Mouse (Mus musculus) stomach, embryonic 14.5 days (tissue): ENCODE data around the gene Ppif. TPM values are rescaled to one million over a fixed set of nuclear protein-coding genes. Genes with fewer than 3 reads are reported as not detected.

Experiments
- ATAC-seq: fragments of 200-750 bp; cut with Nextera tagmentation; 2 replicates; pipeline ENCODE4 v1.8.0; 2017; ENCODE audit warnings: low read depth, moderate TSS enrichment; ENCODE audit not compliant: insufficient number of reproducible peaks, insufficient read depth, low FRiP score
- H3K27ac ChIP-seq: fragments of 300-500 bp; sonication (generic); 2 replicates; pipeline ENCODE4 v1.5.1; 2014; ENCODE audit warnings: mild to moderate bottlenecking, low read length, moderate library complexity, mixed read lengths
- H3K27me3 ChIP-seq: fragments of 300-500 bp; sonication (generic); 2 replicates; pipeline ENCODE4 v1.6.1; 2014; ENCODE audit warnings: low read length, control low read depth, mixed read lengths; ENCODE audit not compliant: control insufficient read depth, insufficient read depth
- H3K36me3 ChIP-seq: fragments of 300-500 bp; sonication (generic); 2 replicates; pipeline ENCODE4 v1.6.1; 2014; ENCODE audit warnings: mild to moderate bottlenecking, control low read depth, low read length, moderate library complexity, mixed read lengths; ENCODE audit not compliant: control insufficient read depth, insufficient read depth
- H3K4me1 ChIP-seq: fragments of 300-500 bp; sonication (generic); 2 replicates; pipeline ENCODE4 v1.6.1; 2014; ENCODE audit warnings: low read length, control low read depth, mixed read lengths; ENCODE audit not compliant: control insufficient read depth, insufficient read depth
- H3K4me2 ChIP-seq: fragments of 300-500 bp; sonication (generic); replicated peaks from 2 replicates; pipeline ENCODE4 v1.6.1; 2014; ENCODE audit warnings: low read depth, low read length, control low read depth
- H3K4me3 ChIP-seq: fragments of 300-500 bp; sonication (generic); 2 replicates; pipeline ENCODE4 v1.5.1; 2014; ENCODE audit warnings: low read depth, low read length, control low read depth
- H3K9ac ChIP-seq: fragments of 300-500 bp; sonication (generic); replicated peaks from 2 replicates; pipeline ENCODE4 v1.6.1; 2014; ENCODE audit warnings: low read depth, mild to moderate bottlenecking, control low read depth, low read length, moderate library complexity, mixed read lengths
- H3K9me3 ChIP-seq: fragments of 300-500 bp; sonication (generic); 2 replicates; pipeline ENCODE4 v1.6.1; 2016; ENCODE audit warnings: low read depth, low read length, control low read depth; ENCODE audit not compliant: control insufficient read depth
- WGBS: fragments of 180-500 bp; shearing (Covaris S2); extraction: QIAGEN DNeasy Blood & Tissue Kit; methylation state at CpG from one replicate; pipeline ENCODE4 v1.1.7; 2014; 5-methylcytosine and 5-hydroxymethylcytosine counted together
- polyA plus RNA-seq: library from polyadenylated mRNA; unstranded; fragments of >200 nt; fragmentation: Nextera tagmentation; extraction: Ambion mirVana; gene quantifications from 2 replicates; pipeline ENCODE4 v1.2.1, GENCODE M21; 2014

Gene Ppif
- polyA plus RNA-seq, 1 experiment from 2014 or later: 48.3 TPM

- WGBS: 58% methylated on average over 3 of the region's 3 CpGs
- H3K9ac ChIP-seq: no peak overlapping the region
- peaks cover 7% of the 10 kb centered on the region; the same call in 1 of the 2 replicates for H3K36me3 ChIP-seq
- no peak overlapping the region for H3K4me2 ChIP-seq
- H3K27ac ChIP-seq: peak overlapping the region; percentile 83
- H3K27me3 ChIP-seq: no peaks in the 10 kb centered on the region
- no peak overlapping the region for H3K4me3 ChIP-seq
- H3K9me3 ChIP-seq: no peaks in the 10 kb centered on the region
- H3K4me1 ChIP-seq: peaks cover 48% of the 10 kb centered on the region
- ATAC-seq: no peak
Measured at GRCm38 (mm10) chr14:25736140-25736539, 42.2 kb downstream of the Ppif start.

- no peaks in the 10 kb centered on the region for H3K9me3 ChIP-seq
- no peak overlapping the region for H3K4me3 ChIP-seq
- no peaks in the 10 kb centered on the region for H3K27me3 ChIP-seq
- no peak overlapping the region for H3K4me2 ChIP-seq
- no peak overlapping the region for H3K9ac ChIP-seq
- H3K27ac ChIP-seq: peak overlapping the region; percentile 83
- ATAC-seq: peak; percentile 64
- H3K4me1 ChIP-seq: peaks cover 48% of the 10 kb centered on the region
- peaks cover 7% of the 10 kb centered on the region; the same call in 1 of the 2 replicates for H3K36me3 ChIP-seq
- 26% methylated on average over 6 of the region's 6 CpGs for WGBS
Measured at GRCm38 (mm10) chr14:25736589-25736988, 42.6 kb downstream of the Ppif start.

- Histone ChIP-seq H3K9me3 (no peaks in the 10 kb centered on the region), H3K4me2 (peak overlapping the region; percentile 12; the same call in 1 of the 2 replicates), H3K4me3 (no peak overlapping the region), H3K27ac (peak overlapping the region; percentile 75; the same call in 1 of the 2 replicates), H3K9ac (no peak overlapping the region), H3K27me3 (no peaks in the 10 kb centered on the region), H3K36me3 (peaks cover 7% of the 10 kb centered on the region; the same call in 1 of the 2 replicates), H3K4me1 (peaks cover 48% of the 10 kb centered on the region)
- ATAC-seq: peak; percentile 16; the same call in 1 of the 2 replicates
- WGBS: 30% methylated on average over 14 of the region's 14 CpGs
Measured at GRCm38 (mm10) chr14:25738591-25739001, 44.6 kb downstream of the Ppif start.

- no peak overlapping the region for H3K4me3 ChIP-seq
- 82% methylated on average over 4 of the region's 4 CpGs for WGBS
- no peak overlapping the region for H3K27ac ChIP-seq
- no peak for ATAC-seq
- H3K9me3 ChIP-seq: no peaks in the 10 kb centered on the region
- no peaks in the 10 kb centered on the region for H3K27me3 ChIP-seq
- no peak overlapping the region for H3K4me2 ChIP-seq
- H3K36me3 ChIP-seq: peaks cover 7% of the 10 kb centered on the region; the same call in 1 of the 2 replicates
- H3K9ac ChIP-seq: no peak overlapping the region
- H3K4me1 ChIP-seq: peaks cover 41% of the 10 kb centered on the region
Measured at GRCm38 (mm10) chr14:25739957-25740565, 46.1 kb downstream of the Ppif start.

GRCm38 (mm10) chr14:25741211-25741610 is 47.3 kb downstream of the Ppif start:
- H3K4me1 ChIP-seq: peaks cover 30% of the 10 kb centered on the region
- H3K36me3 ChIP-seq: peaks cover 10% of the 10 kb centered on the region; the same call in 1 of the 2 replicates
- H3K4me3 ChIP-seq: no peak overlapping the region
- H3K9me3 ChIP-seq: no peaks in the 10 kb centered on the region
- H3K4me2 ChIP-seq: no peak overlapping the region
- 56% methylated on average over 3 of the region's 3 CpGs for WGBS
- H3K27me3 ChIP-seq: no peaks in the 10 kb centered on the region
- no peak overlapping the region for H3K27ac ChIP-seq
- no peak for ATAC-seq
- H3K9ac ChIP-seq: no peak overlapping the region

- Histone ChIP-seq H3K36me3 (peaks cover 10% of the 10 kb centered on the region; the same call in 1 of the 2 replicates), H3K27ac (no peak overlapping the region), H3K4me1 (peaks cover 23% of the 10 kb centered on the region), H3K27me3 (no peaks in the 10 kb centered on the region), H3K9ac (no peak overlapping the region), H3K4me3 (no peak overlapping the region), H3K9me3 (no peaks in the 10 kb centered on the region), H3K4me2 (no peak overlapping the region)
- 59% methylated on average over 5 of the region's 5 CpGs for WGBS
- no peak for ATAC-seq
Measured at GRCm38 (mm10) chr14:25741840-25742367, 48.0 kb downstream of the Ppif start.

GRCm38 (mm10) chr14:25742943-25743342 is 49.0 kb downstream of the Ppif start:
- 93% methylated on average over 5 of the region's 5 CpGs for WGBS
- H3K4me2 ChIP-seq: no peak overlapping the region
- no peak for ATAC-seq
- H3K27me3 ChIP-seq: no peaks in the 10 kb centered on the region
- peaks cover 22% of the 10 kb centered on the region; the same call in 1 of the 2 replicates for H3K4me1 ChIP-seq
- no peaks in the 10 kb centered on the region for H3K9me3 ChIP-seq
- H3K9ac ChIP-seq: no peak overlapping the region
- no peak overlapping the region for H3K4me3 ChIP-seq
- H3K27ac ChIP-seq: no peak overlapping the region
- H3K36me3 ChIP-seq: peaks cover 6% of the 10 kb centered on the region; the same call in 1 of the 2 replicates

GRCm38 (mm10) chr14:25745365-25746184 is 51.6 kb downstream of the Ppif start:
- Histone ChIP-seq H3K27me3 (no peaks in the 10 kb centered on the region), H3K4me2 (no peak overlapping the region), H3K27ac (no peak overlapping the region), H3K36me3 (peaks cover 8% of the 10 kb centered on the region; the same call in 1 of the 2 replicates), H3K9ac (no peak overlapping the region), H3K9me3 (no peaks in the 10 kb centered on the region), H3K4me1 (peaks cover 17% of the 10 kb centered on the region; the same call in 1 of the 2 replicates), H3K4me3 (no peak overlapping the region)
- 54% methylated on average over 11 of the region's 11 CpGs for WGBS
- no peak for ATAC-seq
